Mouse (Mus musculus): ENCODE results near the gene Dnajc11. TPM values are rescaled to one million over a fixed set of nuclear protein-coding genes. Genes with fewer than 3 reads are reported as not detected.

The Dnajc11 gene
- polyA plus RNA-seq, 1 experiment from 2014 or later = 57.1 TPM

GRCm38 (mm10) chr4:151968204-151968921, 34.9 kb downstream of the Dnajc11 start:
- Histone ChIP-seq H3K27ac (replicated peaks) (no peak overlapping the region), H3K9ac (no peak overlapping the region), H3K4me1 (peaks cover 7% of the 10 kb centered on the region), H3K9me3 (no peaks in the 10 kb centered on the region), H3K36me3 (peaks cover 81% of the 10 kb centered on the region), H3K27me3 (replicated peaks) (no peaks in the 10 kb centered on the region), H3K4me3 (no peak overlapping the region), H3K4me2 (no peak overlapping the region)
- 89% methylated on average over 26 of the region's 26 CpGs for WGBS
- no peak for ATAC-seq (ENCODE audit: extremely low read depth, insufficient number of reproducible peaks, low FRiP score, low TSS enrichment)

GRCm38 (mm10) chr4:151972221-151972967, 38.9 kb downstream of the Dnajc11 start:
- ATAC-seq (ENCODE audit: extremely low read depth, insufficient number of reproducible peaks, low FRiP score, low TSS enrichment) = no peak
- no peak overlapping the region for H3K4me2 ChIP-seq
- peaks cover 3% of the 10 kb centered on the region; the same call in 1 of the 2 replicates for H3K9me3 ChIP-seq
- H3K4me1 ChIP-seq = peaks cover 7% of the 10 kb centered on the region
- H3K4me3 ChIP-seq = no peak overlapping the region
- H3K36me3 ChIP-seq = peaks cover 89% of the 10 kb centered on the region
- H3K9ac ChIP-seq = no peak overlapping the region
- H3K27me3 ChIP-seq (replicated peaks) = no peaks in the 10 kb centered on the region
- 68% methylated on average over 10 of the region's 10 CpGs for WGBS
- H3K27ac ChIP-seq (replicated peaks) = no peak overlapping the region

GRCm38 (mm10) chr4:151975441-151975840, 42.0 kb downstream of the Dnajc11 start:
- Histone ChIP-seq H3K4me1 (peaks cover 6% of the 10 kb centered on the region), H3K4me3 (no peak overlapping the region), H3K4me2 (no peak overlapping the region), H3K27me3 (replicated peaks) (no peaks in the 10 kb centered on the region), H3K9me3 (peaks cover 3% of the 10 kb centered on the region; the same call in 1 of the 2 replicates), H3K27ac (replicated peaks) (no peak overlapping the region), H3K36me3 (peaks cover 87% of the 10 kb centered on the region), H3K9ac (no peak overlapping the region)
- 86% methylated on average over 3 of the region's 3 CpGs for WGBS
- ATAC-seq (ENCODE audit: extremely low read depth, insufficient number of reproducible peaks, low FRiP score, low TSS enrichment) = no peak

GRCm38 (mm10) chr4:151977748-151978147, 44.3 kb downstream of the Dnajc11 start:
- ATAC-seq (ENCODE audit: extremely low read depth, insufficient number of reproducible peaks, low FRiP score, low TSS enrichment) = no peak
- WGBS = 38% methylated on average over 10 of the region's 10 CpGs
- H3K36me3 ChIP-seq = peaks cover 86% of the 10 kb centered on the region

GRCm38 (mm10) chr4:151980699-151981098, 47.2 kb downstream of the Dnajc11 start:
- no peaks in the 10 kb centered on the region for H3K9me3 ChIP-seq
- H3K4me2 ChIP-seq = no peak overlapping the region
- no peaks in the 10 kb centered on the region for H3K27me3 ChIP-seq (replicated peaks)
- H3K27ac ChIP-seq (replicated peaks) = no peak overlapping the region
- H3K36me3 ChIP-seq = peaks cover 79% of the 10 kb centered on the region
- no peak overlapping the region for H3K4me3 ChIP-seq
- H3K4me1 ChIP-seq = peaks cover 20% of the 10 kb centered on the region
- ATAC-seq (ENCODE audit: extremely low read depth, insufficient number of reproducible peaks, low FRiP score, low TSS enrichment) = no peak
- 72% methylated on average over 8 of the region's 8 CpGs for WGBS
- H3K9ac ChIP-seq = no peak overlapping the region

More at GRCm38 (mm10) chr4:151977748-151978147, 44.3 kb downstream of the Dnajc11 start:
- H3K9ac ChIP-seq = no peak overlapping the region
- H3K27ac ChIP-seq (replicated peaks) = no peak overlapping the region
- peaks cover 3% of the 10 kb centered on the region; the same call in 1 of the 2 replicates for H3K9me3 ChIP-seq
- H3K4me3 ChIP-seq = no peak overlapping the region
- H3K4me2 ChIP-seq = no peak overlapping the region
- H3K27me3 ChIP-seq (replicated peaks) = no peaks in the 10 kb centered on the region
- H3K4me1 ChIP-seq = peaks cover 5% of the 10 kb centered on the region

GRCm38 (mm10) chr4:151981363-151981762, 47.9 kb downstream of the Dnajc11 start:
- peaks cover 75% of the 10 kb centered on the region for H3K36me3 ChIP-seq
- H3K27ac ChIP-seq (replicated peaks) = no peak overlapping the region
- no peaks in the 10 kb centered on the region for H3K27me3 ChIP-seq (replicated peaks)
- H3K4me2 ChIP-seq = no peak overlapping the region
- 15% methylated on average over 5 of the region's 5 CpGs for WGBS
- no peak overlapping the region for H3K4me3 ChIP-seq
- no peaks in the 10 kb centered on the region for H3K9me3 ChIP-seq
- H3K9ac ChIP-seq = no peak overlapping the region
- peak; percentile 15; the same call in 1 of the 2 replicates for ATAC-seq (ENCODE audit: extremely low read depth, insufficient number of reproducible peaks, low FRiP score, low TSS enrichment)
- peaks cover 27% of the 10 kb centered on the region for H3K4me1 ChIP-seq

GRCm38 (mm10) chr4:151983043-151983442, 49.6 kb downstream of the Dnajc11 start:
- Histone ChIP-seq H3K36me3 (peaks cover 66% of the 10 kb centered on the region), H3K27ac (replicated peaks) (0 out of 2 replicates have a peak overlapping the region, but pooled peaks have one; percentile 12), H3K4me2 (peak overlapping the region; percentile 37), H3K27me3 (replicated peaks) (no peaks in the 10 kb centered on the region), H3K4me3 (peak overlapping the region; percentile 16), H3K4me1 (peaks cover 43% of the 10 kb centered on the region), H3K9ac (peak overlapping the region; percentile 65), H3K9me3 (no peaks in the 10 kb centered on the region)
- WGBS = 51% methylated on average over 17 of the region's 17 CpGs
- ATAC-seq (ENCODE audit: extremely low read depth, insufficient number of reproducible peaks, low FRiP score, low TSS enrichment) = no peak

GRCm38 (mm10) chr4:151983560-151983959, 50.1 kb downstream of the Dnajc11 start:
- H3K9me3 ChIP-seq = no peaks in the 10 kb centered on the region
- H3K4me1 ChIP-seq = peaks cover 46% of the 10 kb centered on the region
- H3K27me3 ChIP-seq (replicated peaks) = no peaks in the 10 kb centered on the region
- WGBS = 29% methylated on average over 8 of the region's 9 CpGs
- peak overlapping the region; percentile 65 for H3K9ac ChIP-seq
- 0 out of 2 replicates have a peak, but pooled peaks have one; percentile 10 for ATAC-seq (ENCODE audit: extremely low read depth, insufficient number of reproducible peaks, low FRiP score, low TSS enrichment)
- peak overlapping the region; percentile 37 for H3K4me2 ChIP-seq
- peak overlapping the region; percentile 16 for H3K4me3 ChIP-seq
- 0 out of 2 replicates have a peak overlapping the region, but pooled peaks have one; percentile 24 for H3K27ac ChIP-seq (replicated peaks)
- peaks cover 62% of the 10 kb centered on the region for H3K36me3 ChIP-seq

GRCm38 (mm10) chr4:151985886-151986285, 52.4 kb downstream of the Dnajc11 start:
- Histone ChIP-seq H3K4me1 (peaks cover 52% of the 10 kb centered on the region), H3K9me3 (no peaks in the 10 kb centered on the region), H3K4me2 (no peak overlapping the region), H3K27ac (replicated peaks) (no peak overlapping the region), H3K27me3 (replicated peaks) (no peaks in the 10 kb centered on the region), H3K36me3 (peaks cover 53% of the 10 kb centered on the region), H3K9ac (peak overlapping the region; percentile 52; the same call in 1 of the 2 replicates), H3K4me3 (no peak overlapping the region)
- ATAC-seq (ENCODE audit: extremely low read depth, insufficient number of reproducible peaks, low FRiP score, low TSS enrichment) = no peak
- 39% methylated on average over 10 of the region's 10 CpGs for WGBS

GRCm38 (mm10) chr4:151986650-151987049, 53.2 kb downstream of the Dnajc11 start:
- Histone ChIP-seq H3K9ac (peak overlapping the region; percentile 52; the same call in 1 of the 2 replicates), H3K9me3 (no peaks in the 10 kb centered on the region), H3K27ac (replicated peaks) (no peak overlapping the region), H3K4me2 (no peak overlapping the region), H3K27me3 (replicated peaks) (no peaks in the 10 kb centered on the region), H3K4me3 (no peak overlapping the region), H3K36me3 (peaks cover 57% of the 10 kb centered on the region), H3K4me1 (peaks cover 49% of the 10 kb centered on the region)
- ATAC-seq (ENCODE audit: extremely low read depth, insufficient number of reproducible peaks, low FRiP score, low TSS enrichment) = no peak
- 62% methylated on average over 8 of the region's 8 CpGs for WGBS

GRCm38 (mm10) chr4:151988014-151988341, 54.5 kb downstream of the Dnajc11 start:
- no peaks in the 10 kb centered on the region for H3K9me3 ChIP-seq
- peak overlapping the region; percentile 82 for H3K27ac ChIP-seq (replicated peaks)
- H3K36me3 ChIP-seq = peaks cover 58% of the 10 kb centered on the region
- peak overlapping the region; percentile 79 for H3K4me3 ChIP-seq
- peak overlapping the region; percentile 93 for H3K9ac ChIP-seq
- no peaks in the 10 kb centered on the region for H3K27me3 ChIP-seq (replicated peaks)
- no peak for ATAC-seq (ENCODE audit: extremely low read depth, insufficient number of reproducible peaks, low FRiP score, low TSS enrichment)
- H3K4me2 ChIP-seq = peak overlapping the region; percentile 85
- 22% methylated on average over 10 of the region's 10 CpGs for WGBS
- H3K4me1 ChIP-seq = peaks cover 51% of the 10 kb centered on the region

Measured in heart, embryonic 13.5 days (tissue).